Mouse (Mus musculus): Measurements from ENCODE around the gene Ugt1a6b.

Ugt1a6b gene

DNA sequence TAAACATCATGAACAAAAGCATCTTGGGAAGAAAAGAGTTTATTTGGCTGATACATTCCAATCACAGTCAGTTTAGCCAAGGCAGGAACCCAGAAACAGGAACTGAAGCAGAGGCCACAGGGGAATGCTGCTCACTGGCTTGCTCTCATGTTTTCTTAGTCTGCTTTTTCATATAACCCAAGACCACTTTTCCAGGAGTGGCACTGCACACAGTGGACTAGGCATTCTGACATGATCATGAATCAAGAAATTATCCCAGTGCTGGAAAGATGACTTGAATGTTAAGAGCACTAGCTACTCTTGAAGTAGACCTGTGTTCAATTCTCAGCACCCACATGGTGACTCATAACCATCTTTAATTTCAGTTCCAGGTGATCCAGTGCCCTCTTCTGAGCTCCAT is 122.7 kb downstream of the Ugt1a6b start:
- no peak for TF ChIP-seq GATA4 (IDR thresholded peaks at IDR 0.05; ENCODE audit: insufficient replicate concordance, low read length)

DNA sequence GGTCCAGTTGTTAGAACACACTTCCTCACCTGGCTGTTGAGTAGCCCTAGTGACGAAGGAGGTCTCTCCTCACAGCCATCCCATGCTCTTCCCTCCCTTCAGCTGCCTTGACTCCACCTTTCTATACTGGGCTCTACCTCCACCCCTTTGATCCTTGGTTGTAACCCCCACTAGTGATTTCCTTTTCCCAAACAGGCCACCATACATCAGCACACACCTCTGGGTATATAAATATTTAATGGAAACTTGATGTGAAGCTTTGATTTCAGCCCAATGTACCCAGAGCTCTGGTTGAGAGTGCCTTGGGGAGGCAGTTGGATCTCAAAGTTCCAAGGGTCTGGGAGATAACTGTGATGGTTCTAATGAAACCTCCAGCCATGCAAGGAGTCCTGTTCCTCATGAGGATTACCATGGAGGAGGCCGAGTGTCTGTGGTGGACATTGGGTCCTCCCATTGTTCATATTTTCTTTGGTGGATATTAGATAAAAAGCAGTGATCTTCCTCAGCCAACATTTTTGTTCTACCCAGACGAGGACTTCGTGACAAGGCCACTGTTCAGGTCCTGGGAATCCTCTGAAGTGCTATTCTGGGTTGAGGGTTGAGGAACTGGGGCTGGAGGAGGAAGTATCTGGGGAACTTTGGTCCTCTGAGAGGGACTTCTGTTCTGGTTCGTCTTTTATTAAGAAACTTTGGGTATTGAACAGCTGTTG is 123.8 kb downstream of the Ugt1a6b start, which contains the start of gene Mroh2a:
Gene Mroh2a (plus strand): TSS at position 317 of the 710 bp plus-strand sequence.
- no peak for TF ChIP-seq GATA4 (IDR thresholded peaks at IDR 0.05; ENCODE audit: insufficient replicate concordance, low read length)

DNA sequence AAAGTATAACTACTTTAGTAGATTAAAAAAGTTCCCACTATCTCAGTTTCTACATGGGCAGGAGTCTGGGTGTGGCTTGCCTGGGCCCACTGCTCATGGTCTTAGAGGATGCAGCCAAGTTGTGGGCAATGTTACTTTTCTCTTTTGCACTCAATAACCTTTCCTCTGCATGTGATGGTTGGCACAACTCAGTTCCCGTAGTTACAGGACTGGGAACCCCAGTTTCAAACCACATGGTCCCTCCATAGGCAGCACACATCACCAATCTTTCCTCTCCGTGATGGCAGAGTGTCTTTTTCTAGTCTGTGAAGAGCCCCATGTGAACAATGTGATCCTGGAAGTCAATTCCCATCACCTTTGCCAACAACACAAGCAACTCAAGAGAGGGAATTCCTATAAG is 124.4 kb downstream of the Ugt1a6b start:
- TF ChIP-seq GATA4 (IDR thresholded peaks at IDR 0.05; ENCODE audit: insufficient replicate concordance, low read length), result no peak

DNA sequence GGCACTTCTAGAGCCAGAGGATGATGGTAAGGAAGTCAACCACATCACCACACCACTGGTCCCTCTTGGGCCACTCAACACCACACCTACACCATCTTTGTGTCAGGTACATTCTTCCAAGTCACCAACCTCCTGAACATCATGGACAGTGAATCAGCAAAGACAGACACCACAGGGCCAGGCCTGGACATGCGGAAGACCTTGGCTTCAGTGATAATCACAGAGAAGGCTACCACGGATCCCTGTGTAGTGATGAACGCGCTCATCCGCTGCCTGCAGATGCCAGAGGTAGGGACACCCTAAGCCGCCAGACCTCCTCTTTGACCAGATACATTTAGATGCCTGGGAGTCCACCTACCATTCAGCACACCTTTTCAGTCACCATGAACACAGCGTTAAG is 125.1 kb downstream of the Ugt1a6b start:
- TF ChIP-seq GATA4 (IDR thresholded peaks at IDR 0.05; ENCODE audit: insufficient replicate concordance, low read length), result no peak

DNA sequence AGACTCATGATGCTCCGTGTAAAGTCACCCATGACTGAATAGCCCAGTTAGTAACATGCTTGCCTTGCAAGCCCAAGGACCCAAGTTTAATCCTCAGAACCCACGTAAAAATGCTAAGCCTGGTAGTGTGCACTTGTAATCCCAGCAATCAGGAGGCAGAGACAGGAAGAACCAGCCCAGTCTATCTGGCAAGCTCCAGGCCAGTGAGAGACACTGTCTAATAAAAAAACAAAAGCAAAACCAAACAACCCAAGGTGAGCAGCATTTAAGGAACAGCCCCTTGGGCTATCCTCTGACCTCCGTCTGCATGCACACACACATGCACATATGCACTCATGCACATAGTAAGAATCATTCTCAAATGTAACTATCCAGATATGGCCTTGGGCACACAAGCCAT is 126.5 kb downstream of the Ugt1a6b start:
- no peak for TF ChIP-seq GATA4 (IDR thresholded peaks at IDR 0.05; ENCODE audit: insufficient replicate concordance, low read length)

DNA sequence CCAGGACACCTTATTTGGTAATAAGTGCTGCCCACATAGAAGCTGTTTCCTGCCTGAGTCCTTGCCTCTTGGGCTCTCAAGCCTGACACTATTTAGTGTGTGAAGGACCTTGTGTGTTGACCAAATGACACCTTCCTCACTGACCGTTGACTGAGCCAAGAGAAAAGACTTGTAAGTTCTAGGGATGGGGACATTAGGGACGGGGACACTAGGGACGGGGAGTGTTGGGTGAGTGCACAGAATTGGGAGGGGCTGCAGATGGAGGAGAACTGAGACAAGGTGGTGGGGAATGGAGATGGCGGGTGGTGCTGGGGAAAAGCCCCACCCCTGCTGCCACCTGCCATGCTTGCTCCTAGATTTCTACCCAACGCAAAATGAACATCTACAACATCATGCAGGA is 126.9 kb downstream of the Ugt1a6b start:
- TF ChIP-seq GATA4 (IDR thresholded peaks at IDR 0.05; ENCODE audit: insufficient replicate concordance, low read length), result no peak

DNA sequence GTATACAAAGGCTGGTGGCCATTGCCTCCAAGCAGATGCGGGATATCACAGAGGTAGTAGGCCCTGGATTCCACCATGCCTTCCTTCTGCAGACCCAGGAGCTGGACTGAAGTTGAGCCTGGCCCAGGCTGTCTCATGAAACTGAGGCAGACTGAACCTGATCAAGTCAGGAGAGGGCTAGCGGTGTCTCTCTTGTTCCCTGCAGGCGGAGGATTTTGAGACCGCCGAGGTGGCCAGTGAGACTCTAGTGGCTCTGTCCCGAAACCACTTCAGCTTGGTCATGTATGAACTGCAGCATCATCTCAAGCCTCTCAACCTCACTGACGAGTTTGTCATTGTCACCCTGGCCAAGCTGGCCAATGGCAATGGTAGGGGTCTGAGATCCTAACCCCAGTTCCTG is 127.4 kb downstream of the Ugt1a6b start:
- TF ChIP-seq GATA4 (IDR thresholded peaks at IDR 0.05; ENCODE audit: insufficient replicate concordance, low read length), result no peak

DNA sequence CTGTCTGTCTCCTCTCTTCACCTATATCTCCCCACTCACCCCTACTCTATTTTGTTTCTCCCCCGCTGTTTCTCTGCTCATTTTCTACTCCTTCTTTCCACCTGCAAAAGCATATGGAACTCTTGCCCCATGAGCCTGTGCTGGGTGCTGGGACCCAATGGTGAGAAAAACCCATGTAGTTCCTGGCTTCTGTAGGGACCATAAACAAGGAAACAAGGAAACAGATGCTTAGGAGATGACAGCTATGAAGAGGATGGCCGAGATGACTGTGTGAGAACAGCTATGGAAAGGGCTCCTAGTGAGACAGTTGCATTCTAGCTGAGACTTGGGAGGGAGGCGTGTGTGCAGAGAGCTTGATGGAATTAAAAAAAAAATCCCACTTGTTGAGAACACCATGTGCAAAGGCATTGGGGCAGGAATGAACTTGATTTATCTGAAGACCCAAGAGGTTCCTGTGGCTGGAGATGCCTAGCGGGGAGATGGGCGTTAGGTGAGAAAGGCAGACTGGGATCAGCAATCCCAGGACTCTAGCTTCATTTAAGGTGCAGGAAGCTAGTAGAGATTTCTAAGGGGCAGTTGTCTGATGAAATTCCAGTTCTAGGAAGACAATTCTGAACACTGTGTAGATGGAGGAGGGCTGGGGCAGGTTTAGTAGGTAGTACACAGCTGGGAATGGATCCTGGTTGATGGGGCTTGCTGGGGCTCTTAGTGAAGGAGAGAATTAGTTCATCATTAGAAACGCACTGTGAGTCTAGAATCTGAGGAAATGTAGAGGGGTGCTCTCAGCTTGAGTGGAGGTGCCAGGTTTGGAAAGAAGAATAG is 128.1 kb downstream of the Ugt1a6b start:
- TF ChIP-seq GATA4 (IDR thresholded peaks at IDR 0.05; ENCODE audit: insufficient replicate concordance, low read length), result no peak

DNA sequence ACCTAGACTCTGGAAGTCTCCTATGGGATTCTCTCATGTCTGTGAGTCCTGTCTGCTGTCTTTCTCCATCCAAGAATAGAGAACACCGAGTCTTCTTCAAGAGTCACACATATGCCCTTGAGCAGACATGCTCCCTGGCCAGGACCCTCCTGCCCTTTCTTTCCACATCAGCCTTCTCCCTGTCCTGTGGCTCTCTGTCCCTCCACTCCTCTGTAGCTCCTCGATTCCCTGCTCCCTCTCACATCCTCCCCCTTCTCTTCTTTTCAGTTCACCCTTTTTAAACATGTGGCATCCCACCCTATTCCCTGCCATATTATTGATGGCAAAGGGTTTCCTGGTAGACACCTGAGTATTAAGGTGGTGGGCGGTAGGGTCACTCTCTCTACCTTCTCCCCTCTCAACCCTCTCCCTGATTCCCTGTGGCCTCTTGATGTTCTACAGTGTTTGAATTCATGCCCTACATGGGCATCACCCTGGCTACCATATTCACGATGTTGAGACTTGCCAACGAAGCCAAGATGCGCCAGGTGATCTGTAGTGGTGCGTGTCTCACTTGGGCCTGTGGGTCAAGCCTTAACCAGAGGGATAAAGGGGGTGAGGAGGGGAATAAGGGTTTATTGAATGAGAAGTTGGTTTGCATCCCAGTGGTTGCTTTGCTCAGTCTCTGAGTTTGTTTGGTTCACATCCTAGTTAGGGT is 128.9 kb downstream of the Ugt1a6b start:
- no peak for TF ChIP-seq GATA4 (IDR thresholded peaks at IDR 0.05; ENCODE audit: insufficient replicate concordance, low read length)

DNA sequence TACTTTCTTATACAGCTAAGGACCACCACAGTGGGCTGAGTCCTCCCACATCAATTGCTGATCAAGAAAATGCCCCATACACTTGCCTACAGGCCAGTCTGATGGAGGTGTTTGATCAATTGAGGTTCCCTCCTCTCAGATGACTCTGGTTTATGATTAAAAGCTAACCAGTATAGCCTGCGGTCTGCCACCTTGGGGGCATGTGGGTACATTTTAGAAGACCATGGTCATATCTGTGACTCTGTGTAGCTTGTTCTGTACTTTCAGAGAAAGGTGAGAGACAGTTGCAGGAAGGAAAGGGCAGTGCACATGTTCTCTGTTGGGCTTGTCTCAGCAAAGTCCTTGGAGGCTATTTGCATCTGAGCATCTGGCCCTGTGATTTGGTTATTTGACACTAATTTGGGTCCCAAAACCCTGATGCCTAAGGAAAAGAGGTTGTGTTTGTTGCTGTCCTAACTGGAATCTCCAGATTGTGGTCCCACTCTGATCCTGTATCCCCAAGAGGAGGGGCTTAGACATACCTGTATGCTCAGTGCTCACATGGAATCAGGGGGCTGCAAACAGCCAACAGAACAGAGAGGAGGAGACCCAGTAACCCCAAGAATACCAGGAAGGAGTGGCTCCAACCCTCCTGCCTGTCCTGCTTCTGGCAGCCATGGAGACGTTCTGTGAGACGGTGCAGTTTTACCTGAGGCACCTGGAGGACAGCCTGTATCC is 129.8 kb downstream of the Ugt1a6b start:
- no peak for TF ChIP-seq GATA4 (IDR thresholded peaks at IDR 0.05; ENCODE audit: insufficient replicate concordance, low read length)

DNA sequence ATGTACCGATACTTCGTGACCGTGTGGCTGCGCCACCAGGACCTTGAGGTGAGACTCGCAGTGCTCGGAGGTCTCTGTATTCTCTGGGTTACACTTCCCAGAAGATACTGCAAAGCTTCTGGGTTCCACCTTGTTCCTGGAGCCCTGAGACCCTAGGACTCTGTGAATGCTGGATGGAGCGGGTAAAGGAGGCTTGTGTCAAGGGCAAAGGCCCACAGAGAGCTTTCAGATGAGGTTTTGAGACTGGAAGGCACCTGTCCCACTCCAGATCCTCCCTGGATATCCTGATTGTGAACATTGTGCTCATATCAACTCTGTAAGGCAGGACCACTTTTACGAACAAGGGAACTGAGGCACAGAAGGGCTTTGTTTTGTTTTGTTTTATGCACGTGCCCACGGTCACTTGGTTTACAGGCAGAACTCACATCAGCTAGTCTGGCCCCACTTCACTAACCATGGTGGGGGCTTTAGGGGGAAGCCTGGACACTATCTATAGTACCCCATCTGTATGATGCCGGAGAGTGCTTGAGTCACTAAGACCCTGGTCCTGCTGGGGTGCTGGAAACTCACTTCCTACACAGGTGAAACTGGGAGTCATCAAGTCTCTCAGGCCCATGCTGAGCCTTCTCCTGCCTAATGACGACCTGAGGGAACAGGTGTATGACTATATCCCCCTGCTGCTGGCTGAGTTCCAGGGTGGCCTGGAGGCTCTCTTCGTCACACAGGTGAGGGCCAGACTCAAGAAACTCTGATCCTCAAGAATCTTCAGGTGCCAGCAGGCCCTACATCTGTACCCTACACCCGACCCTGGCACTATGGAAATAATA is 130.6 kb downstream of the Ugt1a6b start:
- TF ChIP-seq GATA4 (IDR thresholded peaks at IDR 0.05; ENCODE audit: insufficient replicate concordance, low read length), result no peak

DNA sequence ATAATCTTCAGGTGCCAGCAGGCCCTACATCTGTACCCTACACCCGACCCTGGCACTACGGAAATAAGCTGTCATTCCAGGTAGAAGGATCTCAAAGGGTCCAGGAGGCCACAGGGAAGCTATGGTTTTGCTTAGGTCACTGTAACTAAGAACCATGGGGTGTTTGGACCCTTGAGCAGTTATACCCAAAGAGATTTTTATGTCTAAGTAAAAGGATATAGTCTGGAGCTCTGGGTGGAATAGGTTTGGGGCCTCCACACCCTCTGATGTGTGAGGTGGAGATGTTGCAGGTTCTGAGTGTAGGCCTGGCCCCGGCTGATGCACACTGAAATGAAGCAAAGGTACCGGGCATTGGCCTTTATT is 131.2 kb downstream of the Ugt1a6b start:
- TF ChIP-seq GATA4 (IDR thresholded peaks at IDR 0.05; ENCODE audit: insufficient replicate concordance, low read length), result no peak

DNA sequence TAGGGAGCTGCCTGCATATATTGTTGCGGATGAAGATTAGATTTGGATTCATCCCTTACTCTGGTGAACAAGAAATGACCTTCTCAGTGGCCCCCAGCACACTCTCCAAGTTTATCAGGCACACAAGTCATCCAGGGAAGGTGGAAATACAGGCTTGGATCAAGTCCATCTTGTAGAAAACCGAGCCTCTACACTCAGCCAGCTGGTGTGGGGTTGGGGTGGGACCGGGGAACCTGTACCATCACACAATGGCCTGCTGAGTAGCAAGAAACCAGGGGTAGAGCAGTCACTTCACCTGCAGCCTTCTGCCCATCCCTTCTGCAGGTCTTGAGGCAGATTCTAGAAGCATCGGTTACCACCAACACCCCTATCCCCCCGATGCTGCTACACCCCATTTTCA is 131.6 kb downstream of the Ugt1a6b start:
- no peak for TF ChIP-seq GATA4 (IDR thresholded peaks at IDR 0.05; ENCODE audit: insufficient replicate concordance, low read length)
